Mouse (Mus musculus) intestine, embryonic 14.5 days (tissue): ENCODE measurements around the gene Gramd4. TPM values are rescaled to one million over a fixed set of nuclear protein-coding genes. Genes with fewer than 3 reads are reported as not detected.
"Not testable (repeated sequence)": the region's sequence is repeated elsewhere in the genome, so short reads cannot be mapped to it uniquely, and the experiment has no call there.

ENCODE experiments used
- ATAC-seq: fragments of 200-750 bp; cut with Nextera tagmentation; replicated peaks from 2 replicates; pipeline ENCODE4 v1.8.0; 2017; ENCODE audit warnings: low read depth, moderate number of reproducible peaks, moderate TSS enrichment, moderate library complexity; ENCODE audit not compliant: low FRiP score, low TSS enrichment
- DNase-seq: peaks from one replicate; pipeline ENCODE4 v3.0.0-alpha.2; 2018; ENCODE audit warnings: low spot score
- H3K27ac ChIP-seq: fragments of 300-500 bp; sonication (generic); 2 replicates; pipeline ENCODE4 v1.5.1; 2014; ENCODE audit warnings: low read depth, mild to moderate bottlenecking, control low read depth
- H3K27me3 ChIP-seq: fragments of 300-500 bp; sonication (generic); replicated peaks from 2 replicates; pipeline ENCODE4 v1.6.1; 2014; ENCODE audit warnings: low read length, control low read depth; ENCODE audit not compliant: control insufficient read depth, insufficient read depth
- H3K36me3 ChIP-seq: fragments of 300-500 bp; sonication (generic); 2 replicates; pipeline ENCODE4 v1.6.1; 2014; ENCODE audit warnings: low read length, control low read depth; ENCODE audit not compliant: control insufficient read depth, insufficient read depth
- H3K4me1 ChIP-seq: fragments of 300-500 bp; sonication (generic); replicated peaks from 2 replicates; pipeline ENCODE4 v1.6.1; 2014; ENCODE audit warnings: low read length, control low read depth, mixed read lengths; ENCODE audit not compliant: control insufficient read depth, insufficient read depth
- H3K4me2 ChIP-seq: fragments of 300-500 bp; sonication (generic); 2 replicates; pipeline ENCODE4 v1.6.1; 2014; ENCODE audit warnings: low read length
- H3K4me3 ChIP-seq: fragments of 300-500 bp; sonication (generic); 2 replicates; pipeline ENCODE4 v1.5.1; 2014; ENCODE audit warnings: low read depth, low read length, control low read depth, mixed read lengths
- H3K9ac ChIP-seq: fragments of 300-500 bp; sonication (generic); 2 replicates; pipeline ENCODE4 v1.6.1; 2014; ENCODE audit warnings: mild to moderate bottlenecking, low read length
- H3K9me3 ChIP-seq: fragments of 300-500 bp; sonication (generic); 2 replicates; pipeline ENCODE4 v1.6.1; 2016; ENCODE audit warnings: low read length, control low read depth; ENCODE audit not compliant: control insufficient read depth
- WGBS: fragments of 180-500 bp; shearing (Covaris S2); extraction: QIAGEN DNeasy Blood & Tissue Kit; methylation state at CpG from one replicate; pipeline ENCODE4 v1.1.7; 2014; 5-methylcytosine and 5-hydroxymethylcytosine counted together
- polyA plus RNA-seq: library from polyadenylated mRNA; unstranded; fragments of >200 nt; fragmentation: Nextera tagmentation; extraction: Ambion mirVana; gene quantifications from 2 replicates; pipeline ENCODE4 v1.2.1, GENCODE M21; 2014

The Gramd4 gene
- polyA plus RNA-seq, 1 experiment from 2014 or later: 8.1 TPM

DNA sequence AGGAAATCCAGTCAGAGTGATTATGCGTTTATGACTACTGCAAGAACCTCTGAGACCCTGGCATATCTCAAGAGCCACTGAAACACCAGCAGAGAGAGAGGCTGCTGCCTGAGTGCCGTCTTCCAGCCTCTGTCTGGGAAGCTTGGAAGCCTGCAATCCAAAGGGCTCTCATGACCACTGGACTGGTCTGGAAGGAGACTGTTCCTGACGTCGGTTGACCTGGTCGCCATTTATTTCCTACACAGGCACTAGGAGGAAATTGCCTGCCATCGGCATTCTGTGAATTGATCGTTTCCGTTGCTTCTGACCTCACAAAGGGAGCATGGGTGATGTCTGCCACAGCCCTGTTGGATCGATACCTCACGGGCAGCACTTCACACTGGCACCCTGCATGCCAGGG, 118.7 kb downstream of the Gramd4 start:
- Histone ChIP-seq H3K4me3 (no peak overlapping the region), H3K36me3 (no peaks in the 10 kb centered on the region), H3K4me2 (no peak overlapping the region), H3K27me3 (no peaks in the 10 kb centered on the region), H3K4me1 (no peaks in the 10 kb centered on the region), H3K9me3 (no peaks in the 10 kb centered on the region), H3K9ac (no peak overlapping the region), H3K27ac (no peak overlapping the region)
- 77% methylated on average over 10 of the region's 10 CpGs for WGBS
- DNase-seq: no peak
- no peak for ATAC-seq

- H3K4me2 ChIP-seq: no peak overlapping the region
- ATAC-seq: no peak
Measured at GRCm38 (mm10) chr15:86176771-86177702, 119.5 kb downstream of the Gramd4 start.

DNA sequence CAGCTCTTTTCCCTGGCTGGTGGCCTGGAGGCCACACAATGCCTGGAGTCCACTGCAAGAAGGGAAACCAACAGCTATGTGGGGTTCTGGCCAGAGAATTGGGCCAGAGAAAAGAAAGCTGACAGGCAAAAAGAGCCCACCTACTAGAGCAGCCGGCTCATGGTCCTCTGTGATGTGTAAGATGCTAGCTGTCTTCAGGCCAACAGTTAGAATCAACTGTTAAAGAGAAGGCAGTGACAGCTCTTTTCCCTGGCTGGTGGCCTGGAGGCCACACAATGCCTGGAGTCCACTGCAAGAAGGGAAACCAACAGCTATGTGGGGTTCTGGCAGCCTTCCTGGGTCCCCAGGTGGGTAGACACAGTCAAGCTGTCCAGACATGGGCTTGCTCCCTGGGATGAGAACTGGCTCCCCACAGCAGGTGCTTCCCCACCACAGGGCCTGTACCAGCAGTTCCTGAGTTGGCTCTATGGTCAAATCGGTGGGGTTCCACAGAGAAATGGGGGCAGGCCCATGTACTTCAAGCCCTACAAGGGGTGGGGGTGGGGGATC, 120.3 kb downstream of the Gramd4 start:
- peaks cover 12% of the 10 kb centered on the region; the same call in 1 of the 2 replicates for H3K4me1 ChIP-seq
- 95% methylated on average over 2 of the region's 2 CpGs for WGBS
- H3K4me2 ChIP-seq, ATAC-seq, H3K27me3 ChIP-seq, H3K36me3 ChIP-seq, H3K4me3 ChIP-seq, DNase-seq, H3K27ac ChIP-seq, H3K9me3 ChIP-seq, H3K9ac ChIP-seq: not testable (repeated sequence)

More at GRCm38 (mm10) chr15:86176771-86177702, 119.5 kb downstream of the Gramd4 start:
- no peaks in the 10 kb centered on the region for H3K9me3 ChIP-seq
- no peak overlapping the region for H3K4me3 ChIP-seq
- H3K4me1 ChIP-seq: peaks cover 5% of the 10 kb centered on the region; the same call in 1 of the 2 replicates
- H3K9ac ChIP-seq: no peak overlapping the region
- H3K36me3 ChIP-seq: no peaks in the 10 kb centered on the region
- no peaks in the 10 kb centered on the region for H3K27me3 ChIP-seq
- no peak overlapping the region for H3K27ac ChIP-seq
- 69% methylated on average over 22 of the region's 22 CpGs for WGBS
- no peak for DNase-seq

- Histone ChIP-seq H3K27me3 (no peaks in the 10 kb centered on the region), H3K27ac (no peak overlapping the region), H3K9me3 (no peaks in the 10 kb centered on the region), H3K4me1 (peaks cover 12% of the 10 kb centered on the region; the same call in 1 of the 2 replicates), H3K9ac (no peak overlapping the region), H3K4me2 (no peak overlapping the region), H3K36me3 (no peaks in the 10 kb centered on the region), H3K4me3 (no peak overlapping the region)
- WGBS: 85% methylated on average over 6 of the region's 6 CpGs
- DNase-seq: no peak
- no peak for ATAC-seq
Measured at GRCm38 (mm10) chr15:86178594-86178993, 121.1 kb downstream of the Gramd4 start.

DNA sequence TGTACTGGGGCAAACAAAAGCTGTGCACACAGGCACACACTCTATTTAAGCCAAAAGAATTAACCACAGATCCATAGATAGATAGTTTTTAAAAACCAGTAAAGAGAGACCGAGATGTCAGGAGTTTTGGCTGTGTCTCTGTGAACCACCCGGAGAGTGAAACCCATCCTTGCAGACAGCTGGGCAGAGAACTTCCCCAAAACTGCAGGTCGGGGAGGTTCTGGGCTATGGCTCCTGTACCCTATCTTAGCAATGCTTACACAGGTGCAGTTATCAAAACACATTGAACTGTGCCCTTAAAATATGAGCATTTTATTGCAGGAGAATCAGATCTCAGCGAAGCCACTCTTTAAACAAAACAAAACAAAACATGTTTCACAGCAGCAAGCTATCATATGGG, 122.9 kb downstream of the Gramd4 start:
- H3K4me2 ChIP-seq: no peak overlapping the region
- H3K9ac ChIP-seq: no peak overlapping the region
- DNase-seq (no peak), ATAC-seq (no peak)
- H3K4me3 ChIP-seq: no peak overlapping the region
- no peaks in the 10 kb centered on the region for H3K36me3 ChIP-seq
- H3K9me3 ChIP-seq: no peaks in the 10 kb centered on the region
- H3K27ac ChIP-seq: no peak overlapping the region
- no peaks in the 10 kb centered on the region for H3K27me3 ChIP-seq
- WGBS: 76% methylated on average over 4 of the region's 4 CpGs
- peaks cover 12% of the 10 kb centered on the region; the same call in 1 of the 2 replicates for H3K4me1 ChIP-seq

- not testable (repeated sequence) for ATAC-seq, H3K27me3 ChIP-seq, H3K4me3 ChIP-seq, H3K9me3 ChIP-seq, H3K27ac ChIP-seq, H3K36me3 ChIP-seq, DNase-seq, H3K4me2 ChIP-seq, H3K9ac ChIP-seq
- peaks cover 16% of the 10 kb centered on the region; the same call in 1 of the 2 replicates for H3K4me1 ChIP-seq
- WGBS: 90% methylated on average over 3 of the region's 3 CpGs
Measured at GRCm38 (mm10) chr15:86181321-86181720, 123.8 kb downstream of the Gramd4 start.

DNA sequence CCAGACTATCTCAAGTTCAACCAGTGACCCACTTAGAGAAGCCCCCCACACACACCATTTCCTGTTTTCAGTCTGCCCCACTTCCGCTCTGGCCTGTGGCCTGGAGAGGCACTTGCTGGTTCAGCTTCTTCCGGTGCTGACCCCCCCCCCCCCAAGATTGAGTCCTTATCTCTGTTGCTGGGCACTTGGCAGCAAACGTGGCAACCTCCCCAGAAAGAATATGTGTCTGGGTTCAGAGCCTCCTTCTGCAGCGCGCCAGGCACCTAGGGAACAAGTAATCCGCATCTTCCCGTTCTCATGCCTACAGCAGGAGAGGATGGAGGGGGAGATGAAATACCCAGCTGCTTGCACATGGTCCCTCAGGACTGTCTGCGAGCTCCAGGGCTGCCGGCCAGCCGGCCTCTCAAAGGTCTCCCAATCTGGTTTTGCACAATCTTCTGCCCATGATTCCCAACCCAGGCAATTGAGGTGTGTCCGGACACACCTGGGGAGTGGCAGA, 124.5 kb downstream of the Gramd4 start:
- DNase-seq (no peak), ATAC-seq (no peak)
- peaks cover 16% of the 10 kb centered on the region; the same call in 1 of the 2 replicates for H3K4me1 ChIP-seq
- H3K27ac ChIP-seq: 0 out of 2 replicates have a peak overlapping the region, but pooled peaks have one; percentile 16
- H3K4me3 ChIP-seq: no peak overlapping the region
- no peaks in the 10 kb centered on the region for H3K36me3 ChIP-seq
- no peak overlapping the region for H3K4me2 ChIP-seq
- H3K9me3 ChIP-seq: no peaks in the 10 kb centered on the region
- WGBS: 45% methylated on average over 11 of the region's 11 CpGs
- no peak overlapping the region for H3K9ac ChIP-seq
- no peaks in the 10 kb centered on the region for H3K27me3 ChIP-seq

GRCm38 (mm10) chr15:86182646-86183045, 125.2 kb downstream of the Gramd4 start:
- H3K4me2 ChIP-seq: no peak overlapping the region
- ATAC-seq: no peak
- H3K27me3 ChIP-seq: no peaks in the 10 kb centered on the region
- no peak overlapping the region for H3K9ac ChIP-seq
- H3K36me3 ChIP-seq: no peaks in the 10 kb centered on the region
- no peaks in the 10 kb centered on the region for H3K9me3 ChIP-seq
- H3K4me1 ChIP-seq: peaks cover 16% of the 10 kb centered on the region; the same call in 1 of the 2 replicates
- WGBS: 62% methylated on average over 13 of the region's 13 CpGs
- H3K27ac ChIP-seq: 0 out of 2 replicates have a peak overlapping the region, but pooled peaks have one; percentile 16
- DNase-seq: no peak
- no peak overlapping the region for H3K4me3 ChIP-seq
